Mouse (Mus musculus): Measurements from ENCODE around the gene Scp2. TPM values are rescaled to one million over a fixed set of nuclear protein-coding genes. Genes with fewer than 3 reads are reported as not detected.
A peak's percentile ranks its signal among the peaks of the same experiment; 100 is the strongest.

The Scp2 gene
- polyA plus RNA-seq, 1 experiment from 2014 or later, result 247 TPM

- Histone ChIP-seq H3K36me3 (ENCODE audit: control insufficient read depth, insufficient read depth, low read length) (no peaks in the 10 kb centered on the region), H3K4me2 (ENCODE audit: low read depth, low read length) (no peak overlapping the region), H3K27ac (ENCODE audit: low read length) (no peak overlapping the region), H3K27me3 (ENCODE audit: control insufficient read depth, insufficient read depth, low read length) (peaks cover 24% of the 10 kb centered on the region), H3K4me3 (replicated peaks; ENCODE audit: low read length) (no peak overlapping the region), H3K9ac (ENCODE audit: low read length) (no peak overlapping the region), H3K9me3 (replicated peaks; ENCODE audit: control insufficient read depth, low read length) (no peaks in the 10 kb centered on the region), H3K4me1 (ENCODE audit: control insufficient read depth, insufficient read depth, low read length) (peaks cover 7% of the 10 kb centered on the region; the same call in 1 of the 2 replicates)
- 82% methylated on average over 8 of the region's 8 CpGs for WGBS
- no peak for ATAC-seq (ENCODE audit: insufficient read depth, low FRiP score)
Observed at GRCm38 (mm10) chr4:108033041-108033764, 111.6 kb downstream of the Scp2 start.

DNA sequence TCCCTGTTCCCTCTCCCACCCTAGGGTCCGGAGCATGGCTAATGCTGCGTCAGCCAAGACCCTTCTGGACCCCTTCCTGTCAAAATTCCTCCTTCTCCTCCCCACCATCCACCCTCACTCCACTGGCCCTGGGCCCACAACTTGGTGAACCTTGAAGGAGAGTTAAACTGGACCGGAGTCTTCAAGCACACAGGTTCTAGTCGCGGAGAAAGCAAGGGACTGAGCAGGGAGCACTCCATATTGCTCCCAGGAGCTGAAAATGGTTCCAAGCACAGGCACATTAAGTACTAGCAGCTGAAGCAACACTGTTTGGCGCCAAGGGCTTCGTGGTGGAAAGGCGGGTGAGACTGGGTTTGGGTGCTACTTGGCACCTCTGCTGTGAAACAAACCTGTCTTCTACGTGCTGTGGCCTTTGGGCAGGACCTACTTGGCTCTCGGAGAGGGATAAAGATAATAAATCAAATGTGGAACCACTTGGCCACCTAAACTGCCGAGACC is 112.4 kb downstream of the Scp2 start:
- Histone ChIP-seq H3K9ac (ENCODE audit: low read length) (no peak overlapping the region; the same call in 1 of the 2 replicates), H3K27me3 (ENCODE audit: control insufficient read depth, insufficient read depth, low read length) (peaks cover 24% of the 10 kb centered on the region), H3K4me1 (ENCODE audit: control insufficient read depth, insufficient read depth, low read length) (peaks cover 7% of the 10 kb centered on the region; the same call in 1 of the 2 replicates), H3K4me2 (ENCODE audit: low read depth, low read length) (peak overlapping the region; percentile 100), H3K27ac (ENCODE audit: low read length) (no peak overlapping the region), H3K36me3 (ENCODE audit: control insufficient read depth, insufficient read depth, low read length) (no peaks in the 10 kb centered on the region), H3K4me3 (replicated peaks; ENCODE audit: low read length) (peak overlapping the region; percentile 63), H3K9me3 (replicated peaks; ENCODE audit: control insufficient read depth, low read length) (no peaks in the 10 kb centered on the region)
- ATAC-seq (ENCODE audit: insufficient read depth, low FRiP score), result no peak
- 35% methylated on average over 11 of the region's 11 CpGs for WGBS

DNA sequence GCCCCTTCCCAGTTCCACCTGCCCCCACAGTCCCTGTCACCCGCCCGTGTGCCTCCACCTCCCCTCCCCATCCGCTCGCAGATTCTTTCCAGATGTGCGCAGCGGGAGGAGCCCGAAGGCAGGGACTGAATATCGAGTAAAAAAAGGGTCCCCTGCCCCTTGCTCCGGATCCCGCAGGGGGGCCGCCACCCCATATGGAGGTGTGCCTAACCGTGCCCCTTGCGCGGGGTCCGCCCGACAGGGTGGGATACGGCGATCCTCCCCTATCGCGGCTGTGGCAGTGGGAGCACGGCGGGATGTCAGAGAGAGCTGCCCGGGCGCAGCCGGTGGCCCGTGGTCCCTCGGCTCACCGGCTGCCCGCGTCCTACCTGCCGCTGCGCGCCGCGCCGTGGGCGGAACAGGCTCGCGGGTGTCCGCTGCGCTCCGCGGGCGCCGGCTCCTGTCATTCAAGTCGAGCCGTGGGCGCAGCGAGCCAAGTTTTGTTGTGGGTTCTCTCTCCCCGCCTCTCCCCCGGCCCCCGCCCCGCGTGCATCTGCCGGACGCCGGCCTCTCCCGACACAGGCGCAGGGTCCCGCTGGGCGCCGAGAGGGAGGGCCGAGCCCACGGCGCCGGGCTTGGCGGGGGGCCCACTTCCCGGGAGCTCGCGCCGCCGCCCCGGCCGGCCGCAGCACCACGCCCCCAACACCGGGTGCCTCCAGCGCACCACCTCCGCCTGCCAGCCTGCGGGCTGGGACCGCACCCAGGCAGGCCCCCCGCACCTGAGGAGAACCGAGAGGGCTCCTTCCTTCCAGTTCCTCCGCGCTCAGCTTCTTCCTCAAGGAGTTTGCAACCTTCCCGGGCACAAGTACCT is 113.1 kb downstream of the Scp2 start:
- no peaks in the 10 kb centered on the region for H3K36me3 ChIP-seq (ENCODE audit: control insufficient read depth, insufficient read depth, low read length)
- ATAC-seq (ENCODE audit: insufficient read depth, low FRiP score), result peak; percentile 35; the same call in 1 of the 2 replicates
- H3K4me2 ChIP-seq (ENCODE audit: low read depth, low read length), result peak overlapping the region; percentile 100
- H3K27ac ChIP-seq (ENCODE audit: low read length), result no peak overlapping the region
- no peaks in the 10 kb centered on the region for H3K9me3 ChIP-seq (replicated peaks; ENCODE audit: control insufficient read depth, low read length)
- H3K9ac ChIP-seq (ENCODE audit: low read length), result peak overlapping the region; percentile 69
- peaks cover 7% of the 10 kb centered on the region; the same call in 1 of the 2 replicates for H3K4me1 ChIP-seq (ENCODE audit: control insufficient read depth, insufficient read depth, low read length)
- peaks cover 24% of the 10 kb centered on the region for H3K27me3 ChIP-seq (ENCODE audit: control insufficient read depth, insufficient read depth, low read length)
- under 1% methylated on average over 77 of the region's 86 CpGs for WGBS
- peak overlapping the region; percentile 63 for H3K4me3 ChIP-seq (replicated peaks; ENCODE audit: low read length)

DNA sequence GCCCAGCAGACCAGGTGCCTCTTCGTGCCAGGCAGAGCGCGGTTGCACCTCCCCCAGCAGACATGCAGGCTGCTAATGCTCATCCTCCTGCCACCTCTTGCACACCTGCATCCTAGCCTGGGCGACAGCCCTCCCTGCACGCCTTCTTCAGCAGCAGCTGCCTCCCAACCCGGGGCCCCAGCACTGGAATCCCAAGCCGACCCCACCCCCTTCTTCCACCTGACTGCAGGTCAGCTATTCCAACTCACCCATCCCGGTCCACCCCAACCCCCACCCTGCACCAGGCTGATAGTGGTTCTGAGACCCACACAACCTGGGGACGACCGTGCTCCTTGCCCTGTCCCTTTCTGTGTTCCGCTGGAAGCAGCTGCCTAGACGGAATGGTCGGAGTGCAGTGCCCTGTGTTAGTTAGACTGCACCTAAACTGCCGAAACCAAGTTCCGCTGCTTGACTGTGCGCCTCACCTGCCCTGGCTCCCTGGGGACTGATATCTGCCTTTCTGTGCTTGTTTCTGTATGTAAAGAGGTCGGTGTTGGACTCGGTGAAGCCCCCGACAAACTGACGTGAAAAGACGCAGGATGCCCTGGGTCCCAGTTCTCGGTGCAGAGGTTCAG is 113.8 kb downstream of the Scp2 start:
- no peaks in the 10 kb centered on the region for H3K9me3 ChIP-seq (replicated peaks; ENCODE audit: control insufficient read depth, low read length)
- peak overlapping the region; percentile 100 for H3K4me2 ChIP-seq (ENCODE audit: low read depth, low read length)
- peaks cover 26% of the 10 kb centered on the region for H3K27me3 ChIP-seq (ENCODE audit: control insufficient read depth, insufficient read depth, low read length)
- no peak overlapping the region for H3K27ac ChIP-seq (ENCODE audit: low read length)
- H3K4me1 ChIP-seq (ENCODE audit: control insufficient read depth, insufficient read depth, low read length), result peaks cover 7% of the 10 kb centered on the region; the same call in 1 of the 2 replicates
- no peaks in the 10 kb centered on the region for H3K36me3 ChIP-seq (ENCODE audit: control insufficient read depth, insufficient read depth, low read length)
- peak overlapping the region; percentile 63 for H3K4me3 ChIP-seq (replicated peaks; ENCODE audit: low read length)
- H3K9ac ChIP-seq (ENCODE audit: low read length), result peak overlapping the region; percentile 69
- no peak for ATAC-seq (ENCODE audit: insufficient read depth, low FRiP score)
- WGBS, result 10% methylated on average over 22 of the region's 22 CpGs

DNA sequence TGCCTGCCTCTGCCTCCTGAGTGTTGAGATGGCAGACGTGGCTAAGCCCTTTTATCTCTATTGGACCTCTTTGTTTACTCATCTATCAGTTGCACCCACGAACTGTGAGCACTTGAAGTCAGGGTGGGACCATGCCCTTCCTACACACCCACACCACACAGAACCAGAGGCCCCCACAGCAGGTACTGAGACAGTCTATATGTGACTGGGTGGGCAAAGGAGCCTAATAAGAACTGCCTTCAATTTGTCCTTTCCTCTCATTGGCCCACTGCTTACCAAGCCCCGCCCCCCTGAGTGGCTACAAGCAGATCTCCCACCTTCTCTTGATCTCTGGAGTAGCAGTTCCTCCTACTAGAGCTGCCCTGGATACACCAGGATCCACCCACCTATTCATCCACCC is 118.6 kb downstream of the Scp2 start:
- Histone ChIP-seq H3K4me3 (replicated peaks; ENCODE audit: low read length) (no peak overlapping the region), H3K9me3 (replicated peaks; ENCODE audit: control insufficient read depth, low read length) (no peaks in the 10 kb centered on the region), H3K9ac (ENCODE audit: low read length) (no peak overlapping the region), H3K27ac (ENCODE audit: low read length) (no peak overlapping the region), H3K36me3 (ENCODE audit: control insufficient read depth, insufficient read depth, low read length) (no peaks in the 10 kb centered on the region), H3K27me3 (ENCODE audit: control insufficient read depth, insufficient read depth, low read length) (peaks cover 16% of the 10 kb centered on the region), H3K4me1 (ENCODE audit: control insufficient read depth, insufficient read depth, low read length) (0 out of 2 replicates have a peak, but pooled peaks cover 3% of the 10 kb centered on the region), H3K4me2 (ENCODE audit: low read depth, low read length) (no peak overlapping the region)
- 36% methylated on average over 3 of the region's 3 CpGs for WGBS
- no peak for ATAC-seq (ENCODE audit: insufficient read depth, low FRiP score)

DNA sequence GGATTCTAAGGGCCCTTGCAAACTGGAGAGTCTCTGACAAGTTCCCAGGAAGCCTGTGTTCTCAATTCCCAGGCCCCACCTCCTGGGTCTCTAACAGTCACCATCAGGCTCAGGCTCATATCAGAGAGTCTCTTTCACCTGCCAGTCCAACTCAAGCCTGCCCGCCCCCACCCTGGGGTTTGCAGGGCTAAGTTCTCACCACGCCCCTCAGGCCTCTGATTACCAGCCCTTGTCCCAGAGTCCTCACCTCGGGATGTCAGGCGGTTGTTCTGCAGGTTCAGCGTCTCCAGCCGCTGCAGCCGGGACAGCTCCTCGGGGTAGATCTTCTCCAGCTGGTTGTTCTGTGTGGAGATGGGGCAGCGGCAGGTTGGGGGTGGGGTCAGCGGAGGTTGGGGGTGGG is 119.5 kb downstream of the Scp2 start:
- H3K4me1 ChIP-seq (ENCODE audit: control insufficient read depth, insufficient read depth, low read length), result no peaks in the 10 kb centered on the region
- H3K27ac ChIP-seq (ENCODE audit: low read length), result no peak overlapping the region
- no peak overlapping the region for H3K4me3 ChIP-seq (replicated peaks; ENCODE audit: low read length)
- ATAC-seq (ENCODE audit: insufficient read depth, low FRiP score), result peak; percentile 80
- H3K27me3 ChIP-seq (ENCODE audit: control insufficient read depth, insufficient read depth, low read length), result peaks cover 7% of the 10 kb centered on the region; the same call in 1 of the 2 replicates
- H3K9ac ChIP-seq (ENCODE audit: low read length), result no peak overlapping the region
- no peaks in the 10 kb centered on the region for H3K9me3 ChIP-seq (replicated peaks; ENCODE audit: control insufficient read depth, low read length)
- no peaks in the 10 kb centered on the region for H3K36me3 ChIP-seq (ENCODE audit: control insufficient read depth, insufficient read depth, low read length)
- peak overlapping the region; percentile 14; the same call in 1 of the 2 replicates for H3K4me2 ChIP-seq (ENCODE audit: low read depth, low read length)
- 6% methylated on average over 10 of the region's 10 CpGs for WGBS

- WGBS, result 57% methylated on average over 5 of the region's 5 CpGs
- H3K4me1 ChIP-seq (ENCODE audit: control insufficient read depth, insufficient read depth, low read length), result no peaks in the 10 kb centered on the region
- no peak for ATAC-seq (ENCODE audit: insufficient read depth, low FRiP score)
Observed at GRCm38 (mm10) chr4:108024641-108025040, 120.2 kb downstream of the Scp2 start.

GRCm38 (mm10) chr4:108023186-108023585 is 121.6 kb downstream of the Scp2 start:
- Histone ChIP-seq H3K9ac (ENCODE audit: low read length) (no peak overlapping the region), H3K27me3 (ENCODE audit: control insufficient read depth, insufficient read depth, low read length) (0 out of 2 replicates have a peak, but pooled peaks cover 2% of the 10 kb centered on the region), H3K27ac (ENCODE audit: low read length) (no peak overlapping the region), H3K4me2 (ENCODE audit: low read depth, low read length) (no peak overlapping the region), H3K36me3 (ENCODE audit: control insufficient read depth, insufficient read depth, low read length) (no peaks in the 10 kb centered on the region), H3K4me1 (ENCODE audit: control insufficient read depth, insufficient read depth, low read length) (no peaks in the 10 kb centered on the region), H3K9me3 (replicated peaks; ENCODE audit: control insufficient read depth, low read length) (no peaks in the 10 kb centered on the region), H3K4me3 (replicated peaks; ENCODE audit: low read length) (no peak overlapping the region)
- no peak for ATAC-seq (ENCODE audit: insufficient read depth, low FRiP score)
- 80% methylated on average over 4 of the region's 4 CpGs for WGBS

More at GRCm38 (mm10) chr4:108024641-108025040, 120.2 kb downstream of the Scp2 start:
- no peaks in the 10 kb centered on the region for H3K36me3 ChIP-seq (ENCODE audit: control insufficient read depth, insufficient read depth, low read length)
- 0 out of 2 replicates have a peak, but pooled peaks cover 2% of the 10 kb centered on the region for H3K27me3 ChIP-seq (ENCODE audit: control insufficient read depth, insufficient read depth, low read length)
- no peak overlapping the region for H3K4me3 ChIP-seq (replicated peaks; ENCODE audit: low read length)
- no peak overlapping the region for H3K9ac ChIP-seq (ENCODE audit: low read length)
- no peak overlapping the region for H3K4me2 ChIP-seq (ENCODE audit: low read depth, low read length)
- no peak overlapping the region for H3K27ac ChIP-seq (ENCODE audit: low read length)
- no peaks in the 10 kb centered on the region for H3K9me3 ChIP-seq (replicated peaks; ENCODE audit: control insufficient read depth, low read length)

Data from stomach, embryonic 16.5 days (tissue).